ENCODE assay signal across 9 mouse cellular contexts in the genomic region with DNA sequence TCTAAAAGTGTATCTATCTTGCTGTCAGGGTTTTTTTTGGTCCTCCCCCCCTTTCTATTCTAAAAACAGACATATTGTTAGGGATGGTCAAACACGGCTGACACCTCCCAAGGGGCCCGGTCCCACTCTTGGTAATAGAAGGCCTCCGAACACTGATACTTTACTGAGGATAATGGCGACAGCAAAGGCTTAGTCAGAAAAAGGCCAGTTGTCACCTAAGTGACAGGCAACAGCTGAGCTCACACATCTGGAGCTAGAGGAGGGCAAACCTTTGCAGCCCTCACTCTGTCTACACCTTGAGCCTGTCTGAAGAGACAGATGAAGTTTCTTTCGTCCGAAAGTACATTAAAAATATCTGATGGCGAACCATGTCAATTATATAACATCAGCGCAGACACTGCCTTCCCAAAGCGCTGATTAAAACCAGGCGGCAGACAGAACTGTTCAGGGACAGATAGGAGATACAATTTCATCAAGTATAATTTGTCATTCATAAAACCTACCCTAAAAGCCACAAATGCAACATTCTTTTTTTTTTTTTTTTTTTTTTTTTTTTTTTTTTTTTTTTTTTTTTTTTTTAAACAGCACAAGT. TPM values are rescaled to one million over a fixed set of nuclear protein-coding genes. Genes with fewer than 3 reads are reported as not detected.
DNase-seq lines count a peak whose midpoint lies in the region; ATAC-seq and TF ChIP-seq lines count a peak whose summit lies in the region.
"Had no signal": no experiment of that assay in that cellular context is flagged by ENCODE, and none has a peak within 500 bp of the region (broad histone marks: within the 10 kb centered on the region; RNA-seq: fewer than 3 reads in every experiment).

No protein-coding gene starts in this region.

- H3K4me2 ChIP-seq in embryonic facial prominence, embryonic 14.5 days (ENCODE audit: low read depth, low read length), result peak overlapping the region; percentile 87
- H3K4me2 ChIP-seq in hindbrain, postnatal 0 days (ENCODE audit: low read depth, low read length), result peak overlapping the region; percentile 85
- peak overlapping the region; percentile 77 for H3K4me2 ChIP-seq in midbrain, embryonic 15.5 days

- intact Hi-C loops in left cerebral cortex, postnatal 36 days (cut with DNase I), result no loop called here
- intact Hi-C loops in left cerebral cortex, postnatal 10 days (cut with DNase I), result loop anchor here (10.0 kb wide), 1 partner anchor 240 kb away; no protein-coding TSS in a partner anchor

- DNase-seq in left cerebral cortex, postnatal 36 days (ENCODE audit: low spot score in 2 of 2), result peak; percentile 39 to 54
- no peak for DNase-seq in left cerebral cortex, postnatal 10 days (ENCODE audit: extremely low spot score in 1 of 2, low spot score in 2 of 2)
- peak; percentile 53 for DNase-seq in embryonic facial prominence, embryonic 14.5 days (ENCODE audit: low spot score)
- no peak for DNase-seq in hindbrain, postnatal 0 days (ENCODE audit: low spot score)
- no peak for DNase-seq in urinary bladder, postnatal 14 days (ENCODE audit: low spot score)
- no peak for DNase-seq in thymus, adult 18-20 months
- DNase-seq in spleen, adult 18-20 months, result no peak

- H3K36me3 ChIP-seq in embryonic facial prominence, embryonic 14.5 days (ENCODE audit: control insufficient read depth, insufficient read depth, low read length), result no peaks in the 10 kb centered on the region
- H3K36me3 ChIP-seq in hindbrain, postnatal 0 days (ENCODE audit: insufficient read depth, low read length), result no peaks in the 10 kb centered on the region
- H3K36me3 ChIP-seq in midbrain, embryonic 15.5 days (replicated peaks), result no peaks in the 10 kb centered on the region

- H3K27me3 ChIP-seq in embryonic facial prominence, embryonic 14.5 days (replicated peaks; ENCODE audit: control insufficient read depth, insufficient read depth, low read length), result no peaks in the 10 kb centered on the region
- H3K27me3 ChIP-seq in hindbrain, postnatal 0 days (ENCODE audit: insufficient read depth, low read length), result no peaks in the 10 kb centered on the region
- no peaks in the 10 kb centered on the region; the same call in 1 of the 2 replicates for H3K27me3 ChIP-seq in midbrain, embryonic 15.5 days (replicated peaks)

- peaks cover 40% of the 10 kb centered on the region for H3K4me1 ChIP-seq in embryonic facial prominence, embryonic 14.5 days (ENCODE audit: control insufficient read depth, insufficient read depth, low read length)
- H3K4me1 ChIP-seq in hindbrain, postnatal 0 days (ENCODE audit: insufficient read depth, low read length), result peaks cover 9% of the 10 kb centered on the region
- H3K4me1 ChIP-seq in midbrain, embryonic 15.5 days, result peaks cover 31% of the 10 kb centered on the region

- H3K4me3 ChIP-seq in embryonic facial prominence, embryonic 14.5 days (ENCODE audit: low read depth, low read length), result peak overlapping the region; percentile 89
- H3K4me3 ChIP-seq in hindbrain, postnatal 0 days (ENCODE audit: low read length), result peak overlapping the region; percentile 64
- H3K4me3 ChIP-seq in midbrain, embryonic 15.5 days, result peak overlapping the region; percentile 75

- H3K9ac ChIP-seq in embryonic facial prominence, embryonic 14.5 days (ENCODE audit: low read depth, low read length), result peak overlapping the region; percentile 97
- peak overlapping the region; percentile 80 for H3K9ac ChIP-seq in hindbrain, postnatal 0 days (replicated peaks; ENCODE audit: low read length)
- H3K9ac ChIP-seq in midbrain, embryonic 15.5 days, result no peak overlapping the region

- 9% methylated on average over 10 of the region's 10 CpGs for WGBS in embryonic facial prominence, embryonic 14.5 days
- 27% methylated on average over 10 of the region's 10 CpGs for WGBS in hindbrain, postnatal 0 days
- WGBS in midbrain, embryonic 15.5 days, result 24% methylated on average over 10 of the region's 10 CpGs

- H3K9me3 ChIP-seq in embryonic facial prominence, embryonic 14.5 days (ENCODE audit: control insufficient read depth, low read length), result no peaks in the 10 kb centered on the region
- H3K9me3 ChIP-seq in hindbrain, postnatal 0 days (ENCODE audit: low read length), result no peaks in the 10 kb centered on the region
- no peaks in the 10 kb centered on the region for H3K9me3 ChIP-seq in midbrain, embryonic 15.5 days

- ATAC-seq in embryonic facial prominence, embryonic 14.5 days (ENCODE audit: low read depth), result no peak
- no peak for ATAC-seq in hindbrain, postnatal 0 days
- no peak for ATAC-seq in midbrain, embryonic 15.5 days (replicated peaks)

- no peak for TF ChIP-seq CTCF in hindbrain, postnatal 0 days (IDR thresholded peaks at IDR 0.05; ENCODE audit: low read depth)

- H3K27ac ChIP-seq in embryonic facial prominence, embryonic 14.5 days (replicated peaks; ENCODE audit: low read depth, low read length), result peak overlapping the region; percentile 96
- no peak overlapping the region; the same call in 1 of the 2 replicates for H3K27ac ChIP-seq in hindbrain, postnatal 0 days
- H3K27ac ChIP-seq in midbrain, embryonic 15.5 days, result no peak overlapping the region
- H3K27ac ChIP-seq: macrophage had no signal

RNA-seq across cellular contexts. Expression of gene Prickle1, which starts 1.3 kb away (rescaled TPM):
- total RNA-seq in left cerebral cortex, postnatal 36 days (2021), result 100 to 1,000 TPM in 1 of 2 experiments, 10 to 100 TPM in 1; 92.0 to 103 TPM
- total RNA-seq in left cerebral cortex, postnatal 10 days (2021), result 10 to 100 TPM; 63.1 to 67.0 TPM
- 35.7 and 43.5 TPM in 2 replicates for polyA plus RNA-seq in embryonic facial prominence, embryonic 14.5 days (2014; fragmentation: Nextera tagmentation; extraction: Ambion mirVana)
- 14.5 and 17.1 TPM in 2 replicates for total RNA-seq in hindbrain, postnatal 0 days (2014; rRNA removed)
- 16.0 and 16.2 TPM in 2 replicates for polyA plus RNA-seq in hindbrain, postnatal 0 days (2015; fragmentation: Nextera tagmentation; extraction: Ambion mirVana)
- 12.9 and 13.4 TPM in 2 replicates for polyA plus RNA-seq in midbrain, embryonic 15.5 days (2015; fragmentation: Nextera tagmentation; extraction: Ambion mirVana)
- polyA plus RNA-seq: macrophage had no signal

Comparison
In these comparisons a context has a peak if more than half of its experiments do, and no peak if none do; other contexts are left out.
1. DNase-seq: peak in left cerebral cortex, postnatal 36 days (2 of 2) and embryonic facial prominence, embryonic 14.5 days (single experiment); none in left cerebral cortex, postnatal 10 days (0 of 2), hindbrain, postnatal 0 days (single experiment), urinary bladder, postnatal 14 days (single experiment), thymus, adult 18-20 months (0 of 2) and spleen, adult 18-20 months (0 of 2).
2. Peak in every context shown above with its lines, with median percentiles within 50 percentile points of each other: H3K4me2 ChIP-seq and H3K4me3 ChIP-seq.